Mouse (Mus musculus) hindbrain, postnatal 0 days (tissue): ENCODE measurements around the gene Vash2. TPM values are rescaled to one million over a fixed set of nuclear protein-coding genes. Genes with fewer than 3 reads are reported as not detected.
A peak's percentile ranks its signal among the peaks of the same experiment; 100 is the strongest.
"Not testable (repeated sequence)": the region's sequence is repeated elsewhere in the genome, so short reads cannot be mapped to it uniquely, and the experiment has no call there.

Experiments
- ATAC-seq: fragments of 200-750 bp; cut with Nextera tagmentation; 2 replicates; pipeline ENCODE4 v1.8.0; 2017; ENCODE audit warnings: mild to moderate bottlenecking, moderate TSS enrichment, moderate library complexity
- DNase-seq: peaks from one replicate; pipeline ENCODE4 v3.0.0-alpha.2; 2015; ENCODE audit warnings: low spot score
- H3K27ac ChIP-seq: fragments of 300-500 bp; sonication (generic); 2 replicates; pipeline ENCODE4 v1.5.1; 2014; ENCODE audit warnings: mild to moderate bottlenecking
- H3K27me3 ChIP-seq: fragments of 300-500 bp; sonication (generic); 2 replicates; pipeline ENCODE4 v1.6.1; 2014; ENCODE audit warnings: low read length, mixed read lengths; ENCODE audit not compliant: insufficient read depth
- H3K36me3 ChIP-seq: fragments of 300-500 bp; sonication (generic); 2 replicates; pipeline ENCODE4 v1.6.1; 2014; ENCODE audit warnings: low read length, mixed read lengths; ENCODE audit not compliant: insufficient read depth
- H3K4me1 ChIP-seq: fragments of 300-500 bp; sonication (generic); 2 replicates; pipeline ENCODE4 v1.6.1; 2014; ENCODE audit warnings: antibody characterized with exemption, low read length, mixed read lengths; ENCODE audit not compliant: insufficient read depth
- H3K4me2 ChIP-seq: fragments of 300-500 bp; sonication (generic); 2 replicates; pipeline ENCODE4 v1.6.1; 2014; ENCODE audit warnings: low read depth, mild to moderate bottlenecking, low read length, moderate library complexity, mixed read lengths
- H3K4me3 ChIP-seq: fragments of 300-500 bp; sonication (generic); 2 replicates; pipeline ENCODE4 v1.5.1; 2014; ENCODE audit warnings: low read length
- H3K9ac ChIP-seq: fragments of 300-500 bp; sonication (generic); replicated peaks from 2 replicates; pipeline ENCODE4 v1.6.1; 2014; ENCODE audit warnings: mild to moderate bottlenecking, low read length, moderate library complexity, mixed read lengths
- H3K9me3 ChIP-seq: fragments of 300-500 bp; sonication (generic); 2 replicates; pipeline ENCODE4 v1.6.1; 2016; ENCODE audit warnings: low read length, mixed read lengths
- CTCF ChIP-seq: IDR thresholded peaks from 2 replicates; pipeline ENCODE4 v1.5.1; 2016; ENCODE audit warnings: antibody characterized with exemption, control low read depth, low read depth
- WGBS: fragments of 180-500 bp; shearing (Covaris S2); extraction: QIAGEN DNeasy Blood & Tissue Kit; methylation state at CpG from one replicate; pipeline ENCODE4 v1.1.7; 2014; 5-methylcytosine and 5-hydroxymethylcytosine counted together
- polyA plus RNA-seq: library from polyadenylated mRNA; unstranded; fragments of >200 nt; fragmentation: Nextera tagmentation; extraction: Ambion mirVana; gene quantifications from 2 replicates; pipeline ENCODE4 v1.2.1, GENCODE M21; 2015
- total RNA-seq: library from RNA; depleted of rRNA; stranded (reverse); fragments of >200 nt; gene quantifications from 2 replicates; pipeline ENCODE4 v1.2.3, GENCODE M21; 2014; rRNA removed

Vash2 gene
- 38.5 and 40.9 TPM in 2 replicates for total RNA-seq
- 46.6 and 47.4 TPM in 2 replicates for polyA plus RNA-seq

DNA sequence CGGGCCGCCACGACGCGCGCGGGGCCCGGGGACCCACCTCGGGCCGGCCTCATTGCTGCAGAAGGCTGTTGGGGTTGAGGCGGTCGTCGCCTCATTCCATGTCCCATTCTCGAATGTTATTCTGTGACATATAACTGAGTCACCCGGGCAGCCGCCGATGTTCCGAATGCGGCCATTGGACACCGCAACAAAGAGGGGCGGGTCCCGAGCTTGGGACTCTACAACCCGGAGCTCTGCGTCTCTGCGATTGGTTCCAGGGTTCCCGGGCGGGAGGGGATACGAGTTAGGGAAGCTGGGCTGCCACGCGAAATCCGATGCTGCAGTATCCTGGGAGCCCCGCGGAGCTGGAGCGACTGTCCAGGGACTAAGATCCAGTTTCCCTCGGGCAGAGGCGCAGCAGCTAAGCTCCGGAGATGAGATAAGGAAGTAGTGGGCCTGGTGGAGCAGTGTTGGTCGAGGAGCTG, at the start of gene Vash2:
Vash2 (minus strand) TSS at position 197 of the 464 bp plus-strand sequence.
- Histone ChIP-seq H3K4me2 (peak within 1 kb of the TSS; percentile 87), H3K27ac (peak within 1 kb of the TSS; percentile 89), H3K4me1 (peaks cover 13% of the 10 kb centered on the region; the same call in 1 of the 2 replicates), H3K27me3 (no peaks in the 10 kb centered on the region), H3K36me3 (no peaks in the 10 kb centered on the region), H3K4me3 (peak within 1 kb of the TSS; percentile 50), H3K9me3 (no peaks in the 10 kb centered on the region), H3K9ac (peak within 1 kb of the TSS; percentile 85)
- no peak for TF ChIP-seq CTCF
- under 1% methylated on average over 38 of the region's 38 CpGs for WGBS
- DNase-seq (peak; percentile 95), ATAC-seq (peak; percentile 95)

DNA sequence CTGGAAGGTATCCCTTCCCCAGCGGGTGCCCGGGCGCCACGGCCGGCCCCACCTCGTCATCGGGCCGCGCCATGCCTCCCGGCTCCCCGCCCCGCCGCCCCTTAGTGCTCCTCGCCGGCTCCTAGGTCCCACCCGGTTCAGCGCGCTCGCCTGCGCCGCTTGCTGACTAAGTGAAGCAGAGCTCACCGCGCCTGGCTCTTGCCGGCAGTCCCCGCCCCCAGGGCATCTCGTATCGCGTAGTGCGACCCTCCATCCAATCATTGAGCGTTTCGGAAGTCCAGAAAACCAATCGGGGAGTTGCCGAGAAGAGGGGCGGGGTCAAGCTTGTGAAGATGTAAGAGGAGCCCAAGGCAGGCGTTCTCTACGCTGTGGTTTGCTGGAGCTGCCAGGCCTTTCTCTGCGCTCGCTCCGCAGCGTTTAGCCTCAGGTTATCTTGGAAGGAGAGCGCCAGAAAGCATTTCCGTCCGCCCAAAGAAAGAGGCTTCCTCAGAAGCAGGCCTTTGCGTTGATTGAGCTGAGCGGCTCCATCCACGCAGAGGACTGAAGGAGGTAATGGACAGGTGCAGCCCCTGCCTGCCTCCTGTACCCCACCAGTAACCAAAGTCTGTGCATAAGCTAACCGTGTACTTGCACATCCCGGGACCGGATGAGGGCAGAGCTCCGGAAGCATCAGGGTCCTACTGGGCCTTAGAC, 47.1 kb upstream of the Vash2 start, which contains the start of gene Flvcr1:
Flvcr1 (minus strand) TSS at position 138 of the 693 bp plus-strand sequence.
- TF ChIP-seq CTCF, result peak; percentile 50
- Histone ChIP-seq H3K36me3 (no peaks in the 10 kb centered on the region), H3K4me1 (peaks cover 13% of the 10 kb centered on the region), H3K27ac (peak within 1 kb of the TSS; percentile 80), H3K4me2 (peak within 1 kb of the TSS; percentile 96), H3K27me3 (no peaks in the 10 kb centered on the region), H3K9me3 (no peaks in the 10 kb centered on the region), H3K4me3 (peak within 1 kb of the TSS; percentile 71), H3K9ac (peak within 1 kb of the TSS; percentile 88)
- DNase-seq, result peak; percentile 100
- WGBS, result under 1% methylated on average over 49 of the region's 50 CpGs
- ATAC-seq, result peak; percentile 100

DNA sequence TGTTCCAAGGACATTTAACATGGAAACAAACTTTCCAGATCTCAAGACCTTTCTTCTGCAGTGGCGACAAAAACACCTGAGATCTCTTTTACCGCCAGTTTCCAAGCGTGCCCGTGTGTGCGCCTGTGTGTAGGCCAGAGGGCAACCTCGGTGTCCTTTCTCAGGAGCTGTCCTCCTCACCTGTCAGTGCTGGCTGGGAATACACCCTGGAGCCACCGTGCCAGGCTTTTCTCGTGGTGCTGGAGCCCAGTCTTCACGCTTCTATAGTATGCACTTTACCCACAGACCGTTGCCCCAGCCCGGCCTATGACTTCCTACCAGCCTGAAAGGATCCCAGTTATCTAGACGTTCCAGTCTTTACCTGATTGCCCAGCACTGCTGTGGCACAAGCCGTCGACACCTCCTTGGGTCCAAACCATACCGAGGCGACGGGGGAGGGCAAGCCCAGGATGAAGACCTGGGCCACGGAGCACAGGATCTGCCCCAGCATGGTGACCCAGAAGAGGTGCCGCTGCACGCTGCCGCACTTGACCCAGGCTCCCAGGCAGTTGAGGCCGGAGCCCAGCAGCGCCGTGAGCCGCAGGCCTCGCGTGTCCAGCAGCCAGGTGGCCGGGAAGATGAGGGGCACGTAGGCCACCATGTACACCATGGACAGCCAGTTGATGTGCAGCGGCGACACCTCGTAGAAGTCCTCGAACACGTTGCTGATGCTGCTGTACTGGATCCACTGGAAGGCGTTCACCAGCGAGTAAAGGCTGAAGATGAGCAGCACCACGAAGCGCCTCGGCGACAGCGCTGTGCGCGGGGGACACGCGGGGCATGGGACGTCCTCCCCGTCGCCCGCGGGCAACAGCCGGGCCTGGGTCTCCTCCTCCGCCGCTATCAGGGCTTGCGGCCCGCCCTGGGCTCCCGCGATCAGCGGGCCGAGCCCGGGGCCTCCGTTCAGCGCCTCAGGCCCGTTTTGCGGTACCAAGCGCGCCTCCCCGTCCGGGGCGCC, 46.2 kb upstream of the Vash2 start:
- no peak for TF ChIP-seq CTCF
- WGBS, result 1% methylated on average over 67 of the region's 69 CpGs
- DNase-seq (no peak), ATAC-seq (no peak; the same call in 1 of the 2 replicates)
- Histone ChIP-seq H3K4me1 (peaks cover 13% of the 10 kb centered on the region), H3K4me2 (peak overlapping the region; percentile 96), H3K9ac (peak overlapping the region; percentile 88), H3K36me3 (no peaks in the 10 kb centered on the region), H3K9me3 (no peaks in the 10 kb centered on the region), H3K27ac (peak overlapping the region; percentile 80), H3K4me3 (peak overlapping the region; percentile 71), H3K27me3 (no peaks in the 10 kb centered on the region)

DNA sequence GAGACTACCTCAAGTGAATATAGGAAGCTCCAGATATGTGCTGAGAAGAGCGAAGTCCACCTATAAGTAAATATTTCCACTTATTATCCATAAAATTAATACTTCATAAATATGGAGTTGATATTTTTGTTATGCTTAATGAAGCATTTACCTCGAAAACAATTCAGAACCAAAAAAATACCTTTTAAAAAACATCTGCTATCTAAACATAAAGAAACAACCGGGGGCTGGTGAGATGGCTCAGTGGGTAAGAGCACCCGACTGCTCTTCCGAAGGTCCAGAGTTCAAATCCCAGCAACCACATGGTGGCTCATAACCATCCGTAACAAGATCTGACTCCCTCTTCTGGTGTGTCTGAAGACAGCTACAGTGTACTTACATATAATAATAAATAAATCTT, 44.7 kb upstream of the Vash2 start:
- not testable (repeated sequence) for H3K36me3 ChIP-seq, DNase-seq, H3K9ac ChIP-seq, H3K9me3 ChIP-seq, ATAC-seq, H3K4me2 ChIP-seq, H3K27me3 ChIP-seq, H3K4me3 ChIP-seq, H3K27ac ChIP-seq
- 96% methylated on average over 5 of the region's 6 CpGs for WGBS
- H3K4me1 ChIP-seq, result peaks cover 13% of the 10 kb centered on the region

DNA sequence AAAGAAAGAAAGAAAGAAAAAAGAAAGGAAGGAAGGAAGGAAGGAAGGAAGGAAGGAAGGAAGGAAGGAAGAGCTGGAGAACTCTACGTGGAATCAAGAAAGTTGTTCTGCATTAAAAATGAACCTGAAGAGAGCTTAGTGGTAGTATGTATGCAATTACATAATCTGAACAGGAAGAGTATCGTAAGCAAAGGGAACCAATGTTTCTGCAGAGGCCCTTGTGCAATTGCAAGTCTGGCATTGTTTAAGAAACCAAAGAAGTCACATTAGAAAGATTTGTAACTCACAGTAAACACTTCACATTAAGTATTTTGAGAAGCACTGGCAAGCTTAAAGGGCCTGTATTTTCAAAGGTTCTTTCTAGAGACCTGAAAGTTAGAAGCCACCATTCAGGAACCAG, 44.0 kb upstream of the Vash2 start:
- WGBS, result 90% methylated on average over 2 of the region's 2 CpGs
- no peaks in the 10 kb centered on the region for H3K36me3 ChIP-seq
- no peak overlapping the region for H3K9ac ChIP-seq

DNA sequence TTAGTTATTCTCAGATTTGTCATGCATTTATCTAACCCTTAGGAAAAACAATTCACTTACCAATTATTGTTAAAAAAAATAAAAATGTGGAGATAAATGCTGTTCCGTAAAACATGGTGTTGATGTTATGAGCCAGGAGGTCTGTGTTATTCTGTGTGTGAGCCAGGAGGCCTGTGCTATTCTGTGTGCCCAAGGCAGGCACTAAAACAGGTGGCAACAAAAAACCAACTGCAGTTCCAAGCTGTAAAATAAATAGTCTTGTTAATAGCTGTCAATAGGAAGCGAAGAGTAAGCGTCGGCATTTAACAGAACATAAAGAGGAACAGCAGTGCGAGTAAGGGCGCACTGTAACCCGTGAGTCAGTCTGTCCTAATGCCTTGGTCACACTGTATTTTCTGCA, 41.9 kb upstream of the Vash2 start:
- ATAC-seq (no peak), DNase-seq (no peak)
- Histone ChIP-seq H3K9ac (no peak overlapping the region), H3K27ac (no peak overlapping the region), H3K4me2 (no peak overlapping the region), H3K4me1 (peaks cover 6% of the 10 kb centered on the region; the same call in 1 of the 2 replicates), H3K36me3 (peaks cover 4% of the 10 kb centered on the region; the same call in 1 of the 2 replicates), H3K27me3 (no peaks in the 10 kb centered on the region), H3K4me3 (no peak overlapping the region), H3K9me3 (no peaks in the 10 kb centered on the region)
- 85% methylated on average over 7 of the region's 7 CpGs for WGBS
- TF ChIP-seq CTCF, result no peak

More for the DNA sequence above, 44.0 kb upstream of the Vash2 start:
- DNase-seq (no peak), ATAC-seq (no peak)
- no peaks in the 10 kb centered on the region for H3K27me3 ChIP-seq
- H3K4me3 ChIP-seq, result no peak overlapping the region
- no peak overlapping the region for H3K4me2 ChIP-seq
- H3K9me3 ChIP-seq, result no peaks in the 10 kb centered on the region
- no peak overlapping the region for H3K27ac ChIP-seq
- peaks cover 13% of the 10 kb centered on the region for H3K4me1 ChIP-seq
- TF ChIP-seq CTCF, result no peak
